Mouse (Mus musculus): ENCODE results near the gene Fam102a.

Gene Fam102a

DNA sequence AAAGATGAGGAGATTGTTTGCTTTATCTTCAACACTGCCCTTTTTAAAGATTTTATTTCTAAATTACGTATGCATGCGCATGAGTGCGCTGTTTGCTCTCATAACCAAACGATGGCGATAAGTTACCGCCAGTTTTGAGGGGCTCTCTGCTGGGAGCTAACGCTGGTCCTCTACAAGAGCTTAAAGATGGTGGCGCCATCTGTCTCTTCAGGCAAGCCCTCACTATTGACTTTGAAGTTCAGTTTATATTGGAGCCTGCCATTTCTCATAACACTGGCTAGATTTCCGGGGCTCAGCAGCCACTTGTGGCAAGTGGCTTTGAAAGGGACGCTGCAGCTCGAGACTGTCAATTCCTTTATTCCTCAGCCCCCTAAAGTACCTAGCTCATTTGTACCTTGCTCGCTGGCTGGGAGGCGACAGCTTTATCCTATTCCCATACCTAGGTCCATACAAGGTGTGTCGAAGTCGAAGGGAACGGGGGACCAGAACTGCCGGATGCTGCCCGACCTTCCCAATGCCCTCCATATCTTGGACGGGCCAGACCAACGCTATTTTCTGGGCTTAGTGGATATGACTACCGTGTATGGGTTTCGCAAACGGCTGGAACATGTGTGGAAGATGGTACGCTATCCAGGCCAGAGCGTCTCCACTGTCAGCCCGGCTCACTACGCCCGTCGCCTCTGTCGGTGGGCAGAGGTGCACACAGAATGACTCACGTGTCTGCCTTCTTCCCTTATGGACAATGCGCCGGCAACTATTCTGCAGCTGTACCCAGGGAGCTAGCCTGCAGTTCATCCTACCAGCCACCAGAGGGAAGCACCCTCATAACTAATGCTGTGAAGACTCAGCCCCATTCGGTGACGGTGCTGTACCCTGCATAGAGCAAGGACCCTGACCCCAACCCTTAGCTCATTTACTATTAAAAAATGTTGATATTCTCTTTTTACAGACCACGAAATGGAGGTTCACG, 48.0 kb downstream of the Fam102a start:
- peaks cover 36% of the 10 kb centered on the region for H3K27me3 ChIP-seq (ENCODE audit: insufficient read depth, low read length)
- H3K4me3 ChIP-seq (replicated peaks; ENCODE audit: low read length) = peak overlapping the region; percentile 66
- H3K4me1 ChIP-seq (replicated peaks; ENCODE audit: low read depth, low read length) = peaks cover 58% of the 10 kb centered on the region
- H3K9me3 ChIP-seq (ENCODE audit: low read length) = no peaks in the 10 kb centered on the region
- no peaks in the 10 kb centered on the region for H3K36me3 ChIP-seq (ENCODE audit: insufficient read depth, low read length)
- TF ChIP-seq CTCF (conservative IDR thresholded peaks at IDR 0.05; ENCODE audit: low read length) (peak; percentile 99), NANOG (IDR thresholded peaks at IDR 0.05; ENCODE audit: borderline replicate concordance, low read length) (no peak)

DNA sequence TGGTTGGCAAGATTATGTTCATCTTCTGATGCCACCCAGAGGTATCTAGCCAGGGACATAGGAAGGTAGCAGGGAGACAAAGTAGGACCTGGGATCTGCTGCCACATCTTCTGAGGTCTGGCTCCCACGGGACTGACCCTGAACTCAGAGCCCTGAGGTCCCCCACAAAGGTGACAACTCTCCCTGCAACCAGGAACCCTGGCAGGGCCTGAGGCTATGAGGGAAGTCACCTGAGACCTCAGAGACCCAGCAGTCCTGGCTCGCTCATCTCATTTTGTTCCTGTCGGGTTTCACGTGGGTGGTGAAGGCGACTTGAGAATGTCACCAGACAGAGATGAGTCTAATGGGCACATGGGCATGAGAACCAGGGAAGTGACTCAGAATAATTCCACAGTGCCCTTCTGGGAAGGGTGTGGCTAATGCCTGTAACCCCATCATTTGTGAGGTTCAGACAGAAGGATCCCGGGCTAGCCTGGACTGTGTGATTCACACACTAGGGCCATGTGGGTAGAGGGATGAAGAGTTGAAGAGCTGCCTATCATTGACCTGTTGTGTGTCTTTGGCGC, 50.1 kb downstream of the Fam102a start:
- no peak overlapping the region for H3K4me3 ChIP-seq (replicated peaks; ENCODE audit: low read length)
- H3K4me1 ChIP-seq (replicated peaks; ENCODE audit: low read depth, low read length) = peaks cover 57% of the 10 kb centered on the region
- TF ChIP-seq POU5F1 (IDR thresholded peaks at IDR 0.05; ENCODE audit: borderline replicate concordance, low read length) (no peak), NANOG (IDR thresholded peaks at IDR 0.05; ENCODE audit: borderline replicate concordance, low read length) (no peak), CTCF (conservative IDR thresholded peaks at IDR 0.05; ENCODE audit: low read length) (no peak)
- H3K9me3 ChIP-seq (ENCODE audit: low read length) = no peaks in the 10 kb centered on the region
- peaks cover 22% of the 10 kb centered on the region for H3K27me3 ChIP-seq (ENCODE audit: insufficient read depth, low read length)
- H3K36me3 ChIP-seq (ENCODE audit: insufficient read depth, low read length) = peaks cover 9% of the 10 kb centered on the region; the same call in 1 of the 2 replicates

DNA sequence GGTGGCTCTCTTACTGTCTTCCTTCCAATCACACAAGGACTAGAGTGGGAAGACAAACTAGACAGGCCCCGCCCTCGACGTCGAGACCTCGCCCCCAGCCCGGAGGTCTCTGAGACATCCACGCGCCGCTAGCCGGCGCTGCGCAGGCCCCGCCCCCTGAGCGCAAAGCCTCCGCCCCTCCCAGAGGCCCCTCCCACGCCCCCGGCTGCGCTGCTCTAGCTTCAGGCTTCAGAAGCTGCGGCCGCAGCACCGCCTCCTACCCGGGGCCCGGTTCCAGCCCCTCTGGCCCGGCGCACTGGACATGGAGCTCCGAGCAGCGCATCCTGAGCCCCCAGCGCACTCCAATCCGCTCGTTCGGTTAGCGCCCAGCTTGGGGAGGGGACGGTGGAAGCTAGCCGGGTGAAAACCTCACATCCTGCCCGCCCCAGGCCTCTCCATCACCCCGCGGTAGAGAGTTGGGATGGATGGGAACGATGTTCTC, 51.8 kb downstream of the Fam102a start, which contains the start of gene St6galnac4:
Gene St6galnac4, plus strand, starts transcription at position 225 of the 481 bp plus-strand sequence.
- Histone ChIP-seq H3K36me3 (ENCODE audit: insufficient read depth, low read length) (peaks cover 13% of the 10 kb centered on the region; the same call in 1 of the 2 replicates), H3K4me1 (replicated peaks; ENCODE audit: low read depth, low read length) (peaks cover 43% of the 10 kb centered on the region), H3K9me3 (ENCODE audit: low read length) (no peaks in the 10 kb centered on the region), H3K4me3 (replicated peaks; ENCODE audit: low read length) (peak within 1 kb of the TSS; percentile 81), H3K27me3 (ENCODE audit: insufficient read depth, low read length) (peaks cover 21% of the 10 kb centered on the region)
- TF ChIP-seq POU5F1 (IDR thresholded peaks at IDR 0.05; ENCODE audit: borderline replicate concordance, low read length) (no peak), CTCF (conservative IDR thresholded peaks at IDR 0.05; ENCODE audit: low read length) (no peak), NANOG (IDR thresholded peaks at IDR 0.05; ENCODE audit: borderline replicate concordance, low read length) (no peak)

DNA sequence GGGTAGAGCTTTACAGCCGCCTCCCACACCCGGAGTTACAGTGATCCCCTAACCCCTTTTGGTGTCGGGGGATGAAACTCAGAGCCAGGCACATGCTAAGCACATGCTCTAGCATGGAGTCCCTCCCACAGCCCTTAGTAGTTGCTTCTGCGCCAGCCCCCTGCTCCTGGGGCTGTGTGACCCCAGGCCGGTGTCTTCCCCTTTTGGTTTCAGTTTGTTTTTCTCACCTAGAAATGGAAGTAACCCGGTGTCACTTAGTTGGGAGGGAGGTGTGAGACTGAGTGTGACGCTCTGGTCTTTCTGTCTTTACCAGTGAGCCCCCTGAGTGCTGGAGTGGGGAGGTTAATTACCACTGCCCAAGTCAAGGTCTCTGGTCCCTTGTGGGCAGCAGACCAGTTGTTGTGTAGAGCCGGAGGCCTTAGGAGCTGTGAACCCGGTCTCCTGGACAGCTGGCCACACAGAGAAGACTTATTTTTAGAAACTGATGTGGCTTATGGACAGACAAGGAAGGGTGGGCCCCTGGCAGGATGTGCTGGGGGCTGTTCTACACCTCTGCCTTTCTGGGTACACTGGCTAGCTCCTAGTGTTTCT, 52.7 kb downstream of the Fam102a start:
- H3K36me3 ChIP-seq (ENCODE audit: insufficient read depth, low read length) = peaks cover 13% of the 10 kb centered on the region; the same call in 1 of the 2 replicates
- H3K4me3 ChIP-seq (replicated peaks; ENCODE audit: low read length) = peak overlapping the region; percentile 81
- H3K9me3 ChIP-seq (ENCODE audit: low read length) = no peaks in the 10 kb centered on the region
- no peak for TF ChIP-seq NANOG (IDR thresholded peaks at IDR 0.05; ENCODE audit: borderline replicate concordance, low read length)
- no peak for TF ChIP-seq POU5F1 (IDR thresholded peaks at IDR 0.05; ENCODE audit: borderline replicate concordance, low read length)
- no peak for TF ChIP-seq CTCF (conservative IDR thresholded peaks at IDR 0.05; ENCODE audit: low read length)
- peaks cover 46% of the 10 kb centered on the region for H3K4me1 ChIP-seq (replicated peaks; ENCODE audit: low read depth, low read length)
- peaks cover 17% of the 10 kb centered on the region for H3K27me3 ChIP-seq (ENCODE audit: insufficient read depth, low read length)

DNA sequence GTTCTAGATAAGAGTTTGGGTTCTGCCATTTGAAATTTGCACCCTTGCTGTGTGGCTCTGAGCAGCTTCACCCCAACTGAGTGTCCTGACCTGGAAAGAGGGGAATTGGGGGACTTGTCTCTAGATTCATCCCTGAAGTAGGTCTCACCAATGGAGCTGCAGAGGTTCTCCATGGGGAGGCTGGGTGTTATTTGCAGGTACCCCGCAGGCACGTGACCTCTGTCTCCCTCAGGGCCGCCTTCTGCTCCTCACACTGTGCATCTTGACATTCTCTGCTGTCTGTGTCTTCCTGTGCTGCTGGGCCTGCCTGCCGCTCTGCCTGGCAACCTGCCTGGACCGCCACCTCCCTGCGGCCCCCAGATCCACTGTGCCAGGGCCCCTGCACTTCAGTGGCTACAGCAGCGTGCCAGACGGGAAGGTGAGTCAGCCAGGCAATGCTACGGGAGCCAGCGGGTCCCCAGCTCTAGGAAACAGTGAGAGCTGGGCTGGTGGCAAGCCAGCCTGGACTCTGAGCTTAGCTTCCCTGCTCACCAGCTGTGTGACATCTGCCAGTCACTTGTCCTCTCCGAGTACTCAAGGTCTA, 54.2 kb downstream of the Fam102a start:
- H3K4me1 ChIP-seq (replicated peaks; ENCODE audit: low read depth, low read length) = peaks cover 53% of the 10 kb centered on the region
- H3K27me3 ChIP-seq (ENCODE audit: insufficient read depth, low read length) = peaks cover 12% of the 10 kb centered on the region
- no peaks in the 10 kb centered on the region for H3K9me3 ChIP-seq (ENCODE audit: low read length)
- peak overlapping the region; percentile 72 for H3K4me3 ChIP-seq (replicated peaks; ENCODE audit: low read length)
- no peak for TF ChIP-seq NANOG (IDR thresholded peaks at IDR 0.05; ENCODE audit: borderline replicate concordance, low read length)
- TF ChIP-seq POU5F1 (IDR thresholded peaks at IDR 0.05; ENCODE audit: borderline replicate concordance, low read length) = no peak
- TF ChIP-seq CTCF (conservative IDR thresholded peaks at IDR 0.05; ENCODE audit: low read length) = no peak
- peaks cover 13% of the 10 kb centered on the region; the same call in 1 of the 2 replicates for H3K36me3 ChIP-seq (ENCODE audit: insufficient read depth, low read length)

DNA sequence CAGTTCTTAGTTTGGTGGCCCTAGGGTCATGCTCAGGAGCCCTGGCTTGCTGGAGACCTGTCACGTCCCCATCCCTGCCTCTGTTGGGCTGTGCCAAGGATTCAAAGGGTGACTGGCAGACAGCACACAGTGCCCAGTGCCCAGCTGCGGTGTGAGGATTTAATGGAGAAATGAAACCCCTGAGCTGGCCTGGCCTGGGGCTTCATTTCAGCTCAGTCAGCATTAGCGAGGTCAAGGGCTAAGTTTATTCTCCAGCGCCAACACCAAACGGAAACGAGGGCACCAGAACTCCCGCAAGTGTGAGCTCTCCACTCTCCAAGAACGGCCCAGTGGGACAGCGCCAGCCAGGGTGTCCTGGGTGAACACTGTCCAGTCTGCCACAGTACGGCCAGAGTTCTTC, 55.1 kb downstream of the Fam102a start:
- no peak overlapping the region for H3K4me3 ChIP-seq (replicated peaks; ENCODE audit: low read length)
- no peaks in the 10 kb centered on the region for H3K9me3 ChIP-seq (ENCODE audit: low read length)
- H3K36me3 ChIP-seq (ENCODE audit: insufficient read depth, low read length) = peaks cover 13% of the 10 kb centered on the region; the same call in 1 of the 2 replicates
- no peak for TF ChIP-seq NANOG (IDR thresholded peaks at IDR 0.05; ENCODE audit: borderline replicate concordance, low read length)
- no peak for TF ChIP-seq POU5F1 (IDR thresholded peaks at IDR 0.05; ENCODE audit: borderline replicate concordance, low read length)
- TF ChIP-seq CTCF (conservative IDR thresholded peaks at IDR 0.05; ENCODE audit: low read length) = no peak
- H3K4me1 ChIP-seq (replicated peaks; ENCODE audit: low read depth, low read length) = peaks cover 62% of the 10 kb centered on the region
- peaks cover 12% of the 10 kb centered on the region for H3K27me3 ChIP-seq (ENCODE audit: insufficient read depth, low read length)

DNA sequence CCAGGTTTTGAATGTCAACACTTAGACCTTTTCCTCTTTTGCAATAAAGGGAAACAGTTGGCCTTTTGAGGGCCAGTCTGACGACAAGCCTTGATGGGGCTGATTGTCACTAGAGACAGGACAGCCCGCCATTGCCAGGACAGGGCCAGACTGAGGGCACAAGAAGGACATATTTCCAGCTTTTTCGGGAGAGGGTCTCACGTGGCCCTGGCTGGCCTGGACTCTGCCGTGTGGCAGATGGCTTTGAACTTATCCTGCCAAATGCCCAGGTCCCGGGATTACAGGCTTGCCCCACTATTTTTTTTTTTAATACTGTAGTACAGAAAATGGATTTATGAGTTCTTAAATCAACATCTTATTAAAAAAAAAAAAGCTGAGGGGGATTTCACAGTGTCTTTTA, 56.1 kb downstream of the Fam102a start:
- Histone ChIP-seq H3K9me3 (ENCODE audit: low read length) (no peaks in the 10 kb centered on the region), H3K4me3 (replicated peaks; ENCODE audit: low read length) (no peak overlapping the region), H3K27me3 (ENCODE audit: insufficient read depth, low read length) (peaks cover 12% of the 10 kb centered on the region), H3K36me3 (ENCODE audit: insufficient read depth, low read length) (peaks cover 21% of the 10 kb centered on the region), H3K4me1 (replicated peaks; ENCODE audit: low read depth, low read length) (peaks cover 64% of the 10 kb centered on the region)
- no peak for TF ChIP-seq NANOG (IDR thresholded peaks at IDR 0.05; ENCODE audit: borderline replicate concordance, low read length)

DNA sequence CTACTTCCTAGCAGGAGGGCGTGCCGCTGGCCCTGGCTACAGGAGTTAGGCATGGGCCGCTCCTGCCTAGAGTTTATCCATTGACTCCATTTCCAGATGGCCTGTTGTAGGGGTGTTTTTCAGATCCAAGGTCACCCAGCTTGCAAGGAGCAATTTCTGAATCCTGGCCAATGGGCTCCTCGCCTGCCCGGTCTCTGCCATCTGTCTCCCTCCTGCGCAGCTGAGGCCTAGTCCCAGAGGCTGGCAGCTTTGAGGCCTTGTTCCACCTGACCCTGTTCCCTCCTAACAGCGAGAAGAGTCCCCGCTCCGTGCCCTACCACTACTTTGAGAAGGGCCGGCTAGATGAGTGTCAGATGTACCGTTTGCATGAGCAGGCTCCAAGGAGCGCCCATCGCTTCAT, 61.6 kb downstream of the Fam102a start:
- H3K4me3 ChIP-seq (replicated peaks; ENCODE audit: low read length) = no peak overlapping the region
- no peaks in the 10 kb centered on the region for H3K27me3 ChIP-seq (ENCODE audit: insufficient read depth, low read length)
- peaks cover 52% of the 10 kb centered on the region for H3K4me1 ChIP-seq (replicated peaks; ENCODE audit: low read depth, low read length)
- H3K36me3 ChIP-seq (ENCODE audit: insufficient read depth, low read length) = peaks cover 25% of the 10 kb centered on the region
- no peaks in the 10 kb centered on the region for H3K9me3 ChIP-seq (ENCODE audit: low read length)
- TF ChIP-seq CTCF (conservative IDR thresholded peaks at IDR 0.05; ENCODE audit: low read length) (no peak), NANOG (IDR thresholded peaks at IDR 0.05; ENCODE audit: borderline replicate concordance, low read length) (no peak), POU5F1 (IDR thresholded peaks at IDR 0.05; ENCODE audit: borderline replicate concordance, low read length) (no peak)

Measured in E14TG2a.4 (cell line).